Mouse (Mus musculus) spleen, adult 12 weeks (tissue): Measurements from ENCODE around the gene Cd33.

Experiments
- DNase-seq: peaks from one replicate; pipeline ENCODE4 v3.0.0; 2022; ENCODE audit warnings: low spot score

Gene Cd33

DNA sequence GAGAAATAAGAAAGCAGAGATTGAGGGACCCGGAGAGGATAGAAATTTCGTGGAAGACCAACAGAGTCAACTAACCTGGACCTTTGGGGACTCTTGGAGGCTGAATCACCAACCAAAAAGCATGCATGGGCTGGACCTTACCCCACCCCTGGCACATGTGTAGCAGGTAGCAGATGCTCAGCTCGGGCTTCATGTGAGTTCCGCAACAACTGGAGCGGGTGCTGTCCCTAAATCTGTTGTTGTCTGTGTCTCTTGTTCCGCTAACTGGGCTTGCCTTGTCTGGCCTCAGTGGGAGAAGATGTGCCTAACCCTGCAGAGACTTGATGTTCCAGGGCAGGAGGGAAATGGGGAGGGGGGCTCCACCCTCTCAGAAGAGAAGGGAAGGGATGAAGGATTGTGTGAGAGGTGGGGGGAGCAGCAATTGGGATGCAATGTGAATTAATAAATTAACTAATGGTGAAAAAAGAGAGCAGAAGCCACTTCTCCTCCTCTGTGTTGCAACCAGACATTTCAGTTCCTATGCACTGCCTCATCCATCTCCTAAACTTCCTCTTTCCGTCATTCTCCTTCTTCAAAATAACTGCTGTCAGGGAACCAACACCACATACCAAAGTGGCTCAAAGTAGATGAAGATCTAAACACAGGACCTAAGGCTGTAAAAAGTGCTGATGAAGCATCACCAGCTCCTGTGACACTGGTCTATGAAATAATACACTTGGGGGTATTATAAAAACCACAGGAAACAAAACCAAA lies at the start of gene Cd33:
TSS of gene Cd33 (minus strand) at position 204 of the 753 bp plus-strand sequence.
- no peak for DNase-seq

DNA sequence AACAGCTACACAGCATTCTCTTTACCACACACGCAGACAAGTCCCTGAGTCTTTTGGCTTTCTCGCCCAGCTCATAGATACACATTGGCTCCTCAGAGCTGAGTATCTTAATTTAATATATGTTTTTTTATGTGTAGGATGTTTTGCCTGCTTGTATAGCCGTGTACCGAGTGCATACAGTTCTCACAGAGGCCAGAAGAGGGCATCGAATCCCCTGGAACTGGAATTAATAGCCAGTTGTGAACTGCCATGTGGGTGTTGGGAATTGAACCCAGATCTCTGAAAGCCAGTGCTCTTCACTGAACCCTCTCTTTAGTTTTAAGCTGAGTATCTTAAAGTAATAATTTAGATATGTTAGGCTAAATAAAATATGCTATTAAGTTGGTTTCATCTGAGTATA lies 40.6 kb upstream of the Cd33 start:
- DNase-seq: no peak

DNA sequence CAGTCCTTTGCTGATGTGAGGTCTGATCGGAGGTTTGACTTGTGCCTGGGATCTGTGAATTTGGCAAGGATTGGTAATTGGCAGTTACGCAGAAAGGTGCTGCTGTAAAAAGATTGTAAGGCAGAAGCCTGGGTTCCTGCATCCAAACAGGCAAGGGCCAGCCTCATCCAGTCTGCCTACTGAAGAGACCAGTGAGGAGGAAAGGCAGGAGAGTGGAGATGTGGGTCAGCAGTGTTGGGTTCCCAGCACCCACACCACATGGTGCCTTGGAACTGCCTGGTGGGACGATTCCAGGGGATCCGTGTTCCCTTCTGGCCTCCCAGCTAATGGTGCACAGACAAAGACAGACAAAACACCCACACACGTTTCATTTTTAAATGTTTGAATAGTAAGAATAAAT lies 36.3 kb upstream of the Cd33 start:
- no peak for DNase-seq

DNA sequence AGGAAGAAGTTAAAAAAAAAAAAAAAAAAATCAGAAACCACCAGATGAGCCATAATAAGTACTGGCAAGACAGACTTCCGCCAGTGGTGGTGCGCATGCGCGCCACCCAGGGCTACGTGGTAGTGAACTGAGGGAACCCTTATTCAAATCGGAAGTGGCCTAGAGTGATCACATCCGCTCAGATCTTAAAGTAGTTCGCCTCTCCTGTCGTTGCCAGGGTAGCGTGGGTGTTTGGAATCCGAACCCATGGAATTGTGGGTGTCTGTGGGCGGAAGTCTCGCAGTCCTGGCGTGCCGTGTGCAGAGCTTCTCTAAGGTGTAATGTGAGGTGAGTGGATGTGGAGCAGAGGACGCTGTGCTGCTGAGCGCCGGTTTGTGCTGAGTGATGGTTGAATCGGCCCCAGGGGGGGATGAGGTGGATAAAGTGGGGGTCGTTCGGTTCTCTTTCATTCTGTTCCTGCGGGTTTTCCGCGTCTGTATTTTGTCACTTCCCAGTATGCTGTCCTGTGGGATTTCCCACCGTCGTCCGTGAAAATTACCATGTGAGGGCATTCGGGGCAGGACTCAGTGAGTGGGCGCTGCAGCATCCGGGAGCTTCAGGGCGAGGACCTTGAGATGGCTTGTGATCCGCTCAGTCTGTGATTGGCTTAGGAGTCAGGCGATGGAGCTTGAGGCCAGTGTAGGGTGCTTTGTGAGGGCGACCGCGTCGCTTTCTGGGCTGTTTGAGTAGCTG lies 35.4 kb upstream of the Cd33 start, which contains the start of gene Zfp719:
TSS of gene Zfp719 (plus strand) at position 171 of the 732 bp plus-strand sequence.
- DNase-seq: peak; percentile 74

DNA sequence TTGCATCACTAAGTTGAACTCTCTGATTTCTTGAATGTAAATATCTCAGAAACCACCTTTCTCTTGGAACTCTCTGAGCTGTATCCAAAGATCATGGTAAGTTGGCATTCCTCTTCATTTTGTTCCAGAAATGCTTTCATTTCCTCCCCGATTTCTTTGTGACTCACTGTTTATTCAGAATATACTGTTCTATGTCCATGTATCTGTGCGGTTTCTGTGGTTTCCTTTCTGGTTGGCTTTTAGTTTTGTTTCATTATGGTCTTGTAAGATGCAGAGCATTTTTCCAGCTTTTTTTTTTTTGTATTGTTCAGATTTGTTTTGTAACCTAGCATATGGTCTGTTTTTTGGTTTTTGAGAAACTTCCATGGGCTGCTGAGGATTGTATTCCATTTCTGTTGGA lies 27.0 kb upstream of the Cd33 start:
- no peak for DNase-seq

DNA sequence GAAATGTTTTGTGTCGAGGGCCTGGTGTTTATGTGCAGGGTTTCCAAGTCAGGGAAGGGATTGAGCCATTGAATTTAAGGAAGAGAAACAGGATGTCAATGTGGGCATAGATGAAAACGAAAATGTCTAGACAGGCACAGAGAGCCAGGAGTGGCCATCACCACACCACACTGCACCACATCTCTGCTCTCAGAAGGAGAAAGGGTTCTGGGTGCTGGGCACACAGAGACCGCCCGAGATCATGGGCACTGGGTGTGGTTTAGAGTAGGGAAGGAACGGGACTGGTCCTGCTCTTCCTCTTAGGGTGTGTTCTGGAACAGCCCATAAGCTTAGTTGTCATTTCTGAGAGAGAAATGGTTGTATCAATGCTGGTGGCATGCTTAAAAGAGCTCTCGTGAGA lies 19.1 kb upstream of the Cd33 start:
- DNase-seq: no peak

DNA sequence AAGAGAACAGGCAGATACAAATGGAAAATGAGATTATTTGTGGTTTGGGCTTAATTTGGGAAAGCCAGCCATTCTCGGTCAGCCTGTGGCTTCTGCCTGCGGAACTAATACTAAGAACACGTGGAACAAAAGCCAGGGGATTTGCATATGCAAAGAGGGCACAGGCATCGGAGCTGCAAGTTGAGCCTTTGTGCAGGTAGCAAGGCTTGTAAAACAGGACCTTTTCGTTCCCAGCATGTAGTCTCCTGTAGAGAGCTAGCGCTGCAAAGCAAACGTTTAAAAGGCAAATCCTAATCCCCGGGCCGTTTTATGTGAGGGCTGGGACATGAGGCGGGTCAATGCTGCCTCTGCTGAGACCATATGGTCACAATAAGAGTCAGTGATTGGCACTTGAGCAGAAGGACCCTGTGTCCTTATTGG lies 18.4 kb upstream of the Cd33 start:
- peak; percentile 16 for DNase-seq

DNA sequence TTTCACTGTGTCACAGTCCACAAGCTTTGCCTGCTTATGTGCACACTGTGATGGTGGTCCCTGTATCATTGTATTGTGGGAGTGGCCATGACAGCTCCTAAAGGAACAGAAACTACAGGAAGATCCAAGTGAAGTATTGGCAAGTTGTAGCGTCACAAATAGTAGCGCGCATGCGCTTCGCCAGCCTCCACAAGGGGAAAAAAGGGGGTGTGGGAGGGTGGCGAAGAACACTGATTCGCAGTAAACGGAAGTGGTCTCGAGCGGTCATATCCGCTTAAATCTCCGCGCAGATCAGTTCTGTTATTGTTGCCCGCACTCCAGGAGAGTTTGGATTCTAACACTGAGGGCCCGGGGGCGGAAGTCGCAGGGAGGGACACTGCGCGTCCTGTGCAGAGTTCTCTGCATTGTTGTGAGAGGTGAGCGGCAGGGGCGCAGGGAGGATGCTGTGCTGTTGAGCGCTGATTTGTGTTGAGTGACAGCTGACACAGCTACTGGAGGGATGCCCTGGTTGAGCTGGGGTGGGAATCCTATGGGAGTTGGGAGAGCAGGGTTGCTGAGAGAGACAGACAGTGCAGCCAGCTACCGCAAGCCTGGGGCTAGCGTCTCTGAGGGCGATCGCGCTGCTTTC lies 17.9 kb upstream of the Cd33 start, which contains the start of gene Zfp658:
TSS of gene Zfp658 (plus strand) at position 251 of the 628 bp plus-strand sequence.
- peak; percentile 49 for DNase-seq

DNA sequence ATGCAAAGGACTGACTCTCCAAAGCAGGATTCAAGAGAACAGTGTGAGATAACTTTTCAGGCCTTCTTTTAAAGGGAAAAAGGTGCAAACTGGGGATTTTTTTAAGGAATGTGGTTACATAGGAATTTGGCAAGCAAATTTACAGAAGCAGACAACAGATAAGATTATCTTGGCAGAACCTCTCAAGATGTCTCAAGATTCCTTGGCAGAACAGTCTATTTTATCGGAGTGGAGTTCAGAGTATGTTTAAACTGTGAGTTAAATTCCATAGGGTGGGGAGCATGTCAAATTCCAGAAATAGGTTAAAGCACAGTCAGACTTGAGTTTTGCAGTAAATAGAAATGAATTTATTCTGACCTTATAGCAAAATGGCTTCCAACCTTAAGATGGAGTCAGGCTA lies 12.7 kb upstream of the Cd33 start:
- DNase-seq: no peak

DNA sequence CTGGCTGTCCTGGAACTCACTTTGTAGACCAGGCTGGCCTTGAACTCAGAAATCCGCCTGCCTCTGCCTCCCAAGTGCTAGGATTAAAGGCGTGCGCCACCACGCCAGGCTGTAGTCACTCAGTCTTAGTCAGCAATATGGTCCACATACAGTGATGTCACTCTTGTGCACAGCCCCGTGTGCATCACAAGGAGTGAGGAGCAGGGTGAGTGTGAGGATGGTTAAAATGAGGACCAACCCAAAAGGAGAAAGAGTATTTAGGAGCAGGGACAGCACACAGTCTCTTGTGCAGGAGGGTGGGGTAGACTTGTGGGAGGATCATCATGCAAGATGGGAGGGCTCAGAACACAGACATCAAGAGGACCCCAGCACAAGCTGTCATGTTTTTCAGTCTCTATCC lies 11.1 kb upstream of the Cd33 start:
- no peak for DNase-seq

DNA sequence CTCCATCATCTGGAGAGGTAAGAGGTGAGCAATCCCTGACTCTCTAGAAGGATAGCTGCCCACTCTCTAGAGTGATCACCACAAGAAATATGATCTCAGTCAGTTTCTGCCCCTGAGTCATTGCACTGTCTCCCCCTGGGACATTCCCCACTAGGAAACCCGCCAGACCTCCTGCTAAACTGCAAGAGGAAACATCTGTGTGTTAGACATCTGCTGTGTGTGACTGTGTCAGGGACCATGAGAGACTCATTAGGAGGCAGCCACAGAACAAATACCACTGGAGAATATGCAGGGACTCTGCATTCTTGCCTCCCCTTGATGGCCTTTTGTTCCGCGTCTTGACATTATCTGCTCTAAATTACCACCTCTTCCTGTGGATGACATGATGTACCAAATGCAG lies 10.3 kb upstream of the Cd33 start:
- no peak for DNase-seq

DNA sequence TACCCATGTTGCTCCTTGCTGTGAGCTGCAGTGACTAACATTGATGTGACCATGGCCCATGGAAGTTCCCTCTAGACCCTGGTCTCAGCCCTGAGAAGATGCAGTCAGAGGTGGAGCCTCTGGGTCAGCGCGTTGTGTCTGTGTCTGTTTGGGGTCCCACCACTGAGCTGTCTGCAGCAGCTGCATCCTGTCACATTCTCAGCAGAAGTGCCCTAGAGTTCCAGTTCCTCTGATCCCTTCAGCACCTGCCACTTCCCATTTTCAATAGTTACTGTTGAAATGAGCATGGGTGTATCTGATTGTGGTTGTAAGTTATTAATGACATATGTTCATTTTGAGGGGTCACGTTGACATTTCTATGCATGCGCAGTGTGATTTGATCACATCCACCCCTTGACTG lies 8.9 kb upstream of the Cd33 start:
- no peak for DNase-seq

DNA sequence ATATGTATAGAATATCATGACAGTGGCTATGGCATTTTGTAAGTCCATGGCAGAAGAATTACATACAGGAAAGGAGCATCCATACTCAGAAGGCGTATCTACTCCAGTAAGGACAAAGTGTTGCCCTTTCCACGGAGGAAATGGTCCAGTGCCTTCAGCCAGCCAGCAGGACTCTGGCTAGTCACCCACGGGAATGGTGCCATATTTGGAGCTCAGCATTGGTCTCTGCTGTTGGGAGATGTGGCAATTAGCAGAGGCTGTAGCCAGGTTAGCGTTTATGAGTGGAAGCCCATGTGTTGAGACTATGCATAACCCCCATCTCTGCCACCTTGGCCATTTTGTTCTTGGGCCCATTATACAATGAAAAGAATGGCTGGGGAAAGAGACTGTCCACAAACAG lies 4.0 kb upstream of the Cd33 start:
- no peak for DNase-seq

DNA sequence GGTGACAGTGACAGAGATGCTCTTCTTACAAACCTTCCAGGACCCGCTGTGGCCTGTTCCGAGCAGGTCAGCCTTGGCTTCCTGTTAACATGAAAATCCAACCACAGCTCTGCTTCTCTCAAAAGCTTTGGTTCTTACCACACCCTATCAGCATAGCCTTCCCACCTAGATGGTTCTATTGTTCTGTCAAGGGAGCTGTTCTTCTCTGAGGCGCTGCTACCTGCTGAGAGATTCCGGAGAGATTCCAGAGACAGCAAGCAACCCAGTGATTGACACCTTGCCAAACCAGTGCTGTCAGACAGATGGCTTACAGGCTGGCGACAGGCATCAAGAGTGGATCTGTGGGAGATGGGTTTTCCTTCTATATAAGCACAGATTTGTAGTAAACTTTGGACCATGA lies 3.4 kb upstream of the Cd33 start:
- DNase-seq: no peak

DNA sequence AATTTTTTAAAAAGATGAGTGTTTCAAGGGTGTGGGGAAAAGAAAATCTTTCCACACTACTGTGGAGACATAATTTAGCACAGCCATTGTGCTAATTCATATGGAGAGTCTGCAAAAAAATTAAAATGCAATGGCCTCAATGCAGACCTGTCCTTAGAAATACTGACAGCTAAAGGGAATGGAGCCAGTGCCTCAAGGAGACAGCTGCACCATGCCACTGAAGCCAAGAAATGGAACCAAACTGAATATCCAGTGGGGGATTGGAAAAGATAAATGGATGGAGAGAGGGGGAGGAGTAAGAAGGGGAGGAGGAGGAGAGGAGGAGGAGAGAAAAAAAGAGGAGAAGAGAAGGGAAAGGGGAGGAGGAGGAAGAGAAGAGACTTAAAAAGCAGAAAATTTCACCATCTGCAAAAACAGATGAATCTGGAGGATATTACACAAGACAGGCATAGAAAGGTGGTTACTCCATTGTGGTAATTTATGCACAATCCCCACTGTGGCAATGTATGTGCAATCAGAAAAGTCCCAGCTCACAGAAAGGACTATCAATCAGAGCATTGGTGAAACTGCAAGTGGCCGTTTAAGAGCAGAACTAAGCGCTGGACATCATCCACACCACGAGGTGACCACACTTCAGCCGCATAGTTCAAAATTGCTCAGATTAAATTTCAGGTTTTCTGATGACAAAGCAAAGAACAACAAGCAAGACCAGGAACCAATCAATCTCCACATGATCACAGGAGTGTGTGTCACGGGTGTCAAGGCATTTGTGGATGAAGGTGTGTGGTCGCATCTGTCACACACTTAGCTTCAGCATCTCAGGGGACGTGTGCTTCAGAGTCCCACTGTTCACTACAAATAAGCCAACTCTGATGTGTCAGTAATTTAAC lies 1.7 kb upstream of the Cd33 start:
- DNase-seq: no peak

DNA sequence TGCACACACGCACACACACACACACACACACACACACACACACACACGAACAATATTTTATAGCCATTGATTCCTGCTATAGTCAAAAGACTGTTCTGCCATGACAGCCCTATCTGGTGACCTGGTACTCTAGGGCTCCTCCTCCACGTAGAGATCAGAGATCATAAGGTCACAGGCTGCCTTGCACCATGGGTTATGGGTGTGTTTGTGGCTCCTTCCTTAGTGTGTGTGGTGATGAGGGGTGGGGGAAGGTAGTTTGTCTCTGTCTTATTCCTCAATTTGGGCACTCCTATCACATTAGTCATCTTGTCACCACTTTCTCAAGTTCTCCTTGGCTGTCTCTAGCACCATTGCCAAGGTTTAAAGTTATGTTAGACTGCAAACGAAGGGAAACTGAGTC lies 5.7 kb downstream of the Cd33 start:
- DNase-seq: no peak

DNA sequence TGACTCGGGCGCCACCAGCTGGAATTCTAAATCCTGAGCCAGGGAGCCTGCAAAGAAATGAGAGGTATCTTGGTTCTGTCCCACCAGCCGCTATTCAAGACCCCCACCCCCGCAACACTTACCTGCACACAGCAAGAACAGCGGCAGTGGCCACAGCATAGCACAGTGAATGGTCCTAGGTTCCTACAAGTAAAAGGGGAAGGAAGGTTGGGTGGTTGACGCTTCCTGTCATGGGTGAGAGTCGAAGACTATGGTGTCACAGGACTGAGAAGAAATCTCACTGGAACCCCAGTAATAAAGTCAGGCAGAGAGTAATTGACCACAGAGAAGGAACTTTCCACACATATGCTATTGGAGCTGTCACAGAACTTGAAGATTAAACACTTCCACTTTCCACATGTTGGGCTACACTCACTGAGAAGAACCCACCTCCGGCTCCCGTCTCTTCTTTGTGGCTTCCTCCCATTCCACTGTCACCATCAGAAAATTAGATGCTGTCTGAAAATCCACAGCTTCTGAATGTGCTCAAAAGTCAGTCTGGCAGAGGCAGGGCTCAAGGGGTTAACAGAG lies 11.2 kb downstream of the Cd33 start:
- no peak for DNase-seq

DNA sequence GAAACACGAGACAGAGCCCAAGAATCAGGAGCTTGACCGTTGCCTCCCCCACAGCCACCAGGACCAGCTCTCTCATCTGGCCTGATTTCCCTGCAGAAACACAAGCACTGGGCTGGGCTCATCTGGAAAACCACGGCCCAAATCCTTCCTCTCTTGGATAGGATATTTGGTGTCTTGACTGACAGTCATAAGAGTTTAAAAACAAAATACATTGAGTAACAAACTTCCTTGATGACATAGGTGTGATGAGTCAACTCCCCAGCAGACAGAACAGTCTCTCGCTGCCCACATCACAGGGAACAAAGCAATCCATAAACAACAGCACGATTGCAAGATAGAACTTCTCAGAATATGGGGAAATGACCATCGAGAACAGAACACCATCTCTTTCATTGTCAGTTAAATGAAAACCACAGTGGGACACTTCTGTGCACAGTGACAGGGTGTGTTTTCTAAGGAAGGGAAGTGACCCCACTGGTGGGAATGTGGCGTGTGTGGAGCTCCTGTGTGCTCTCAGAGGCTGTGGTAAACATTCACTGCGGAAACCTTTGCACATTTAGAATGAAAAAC lies 13.9 kb downstream of the Cd33 start:
- DNase-seq: no peak

DNA sequence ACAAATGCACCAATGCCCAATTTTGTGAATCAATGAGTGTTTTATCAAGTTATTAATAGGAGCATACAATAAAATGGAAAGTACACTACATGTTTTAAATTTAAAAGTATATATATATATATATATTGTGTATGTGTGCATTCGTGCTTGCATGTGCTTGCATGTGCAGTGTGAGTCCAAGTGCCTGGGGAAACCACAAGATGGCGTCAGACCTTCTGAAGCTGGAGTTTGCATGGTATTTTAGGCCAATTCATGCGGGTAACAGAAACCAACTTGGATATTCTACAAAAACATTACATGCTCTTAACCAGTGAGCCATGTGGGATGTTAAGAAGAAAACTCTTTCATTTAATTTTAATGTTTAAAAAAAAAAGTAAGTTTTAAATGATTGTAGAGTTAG lies 18.9 kb downstream of the Cd33 start:
- DNase-seq: no peak

DNA sequence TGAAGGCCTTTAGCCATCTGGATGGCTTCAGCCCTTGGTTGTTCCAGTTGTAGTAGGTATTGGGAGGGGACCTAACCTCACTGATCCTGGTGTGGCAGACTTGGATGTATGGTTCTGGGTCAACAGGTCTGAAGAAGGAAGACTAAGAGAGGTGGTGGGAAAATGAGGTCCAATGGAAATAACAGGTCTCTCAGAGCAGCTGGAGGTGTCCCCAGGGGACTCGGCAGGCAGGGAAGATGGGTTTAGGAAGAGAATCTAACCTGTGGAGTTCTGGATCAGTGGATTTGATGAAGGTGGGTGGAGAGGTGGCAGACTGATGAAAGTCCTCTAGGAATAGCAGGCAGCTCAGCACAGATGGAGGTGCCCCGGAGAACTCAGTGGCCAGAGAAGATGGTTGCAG lies 21.5 kb downstream of the Cd33 start:
- no peak for DNase-seq

DNA sequence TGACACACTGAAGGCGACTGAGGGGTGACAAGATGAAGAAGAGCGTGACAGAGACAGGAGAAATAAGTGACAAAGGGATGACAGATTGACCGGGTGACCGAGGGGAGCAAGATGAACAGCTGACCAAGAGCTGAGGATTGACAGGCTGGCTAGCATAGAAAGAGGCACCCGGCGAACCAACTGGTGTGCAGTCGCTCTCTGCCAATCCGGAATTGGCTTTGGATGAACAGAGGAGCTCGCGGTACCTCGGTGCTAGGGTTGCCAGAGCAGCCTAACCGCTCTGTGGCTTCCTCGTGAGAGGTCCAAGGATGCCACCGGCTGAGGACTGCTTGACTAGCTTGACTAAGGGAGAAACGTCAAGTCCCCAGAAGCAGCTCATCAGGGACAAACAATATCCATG lies 25.9 kb downstream of the Cd33 start:
- no peak for DNase-seq
